Mouse (Mus musculus): Measurements from ENCODE around the gene Gm10912. TPM values are rescaled to one million over a fixed set of nuclear protein-coding genes. Genes with fewer than 3 reads are reported as not detected.

Gm10912 gene
- polyA plus RNA-seq, 1 experiment from 2014 or later = not detected

Other genes starting within 250 kb of the Gm10912 start
- 181 to 268 TPM (median 246 TPM) in 3 replicates for gene Lmo2, start 107.8 kb upstream of the Gm10912 start, polyA plus RNA-seq (2018)
- gene Fbxo3, start 38.1 kb upstream of the Gm10912 start, polyA plus RNA-seq (2018) = 26.0 to 39.2 TPM (median 26.9 TPM) in 3 replicates
- gene 4931422A03Rik, start 37.5 kb upstream of the Gm10912 start, polyA plus RNA-seq (2018) = not detected in 3 replicates
- gene Gm10799, start 2.7 kb downstream of the Gm10912 start, polyA plus RNA-seq (2018) = not detected in 3 replicates
- 0.80 to 1.4 TPM in 2 of 3 replicates, not detected in the other for gene Cd59b, start 4.0 kb downstream of the Gm10912 start, polyA plus RNA-seq (2018)
- 6.7 to 13.2 TPM (median 11.5 TPM) in 3 replicates for gene Cd59a, start 30.0 kb downstream of the Gm10912 start, polyA plus RNA-seq (2018)
- gene A930018P22Rik, start 56.9 kb downstream of the Gm10912 start, polyA plus RNA-seq (2018) = not detected in 3 replicates